Mouse (Mus musculus): ENCODE data around the gene 2810021J22Rik. TPM values are rescaled to one million over a fixed set of nuclear protein-coding genes. Genes with fewer than 3 reads are reported as not detected.
"Not testable (repeated sequence)": the region's sequence is repeated elsewhere in the genome, so short reads cannot be mapped to it uniquely, and the experiment has no call there.

2810021J22Rik gene
- 0.32 TPM in 1 of 2 replicates, not detected in the other for polyA plus RNA-seq (2012; ENCODE audit: insufficient read depth, low replicate concordance)

DNA sequence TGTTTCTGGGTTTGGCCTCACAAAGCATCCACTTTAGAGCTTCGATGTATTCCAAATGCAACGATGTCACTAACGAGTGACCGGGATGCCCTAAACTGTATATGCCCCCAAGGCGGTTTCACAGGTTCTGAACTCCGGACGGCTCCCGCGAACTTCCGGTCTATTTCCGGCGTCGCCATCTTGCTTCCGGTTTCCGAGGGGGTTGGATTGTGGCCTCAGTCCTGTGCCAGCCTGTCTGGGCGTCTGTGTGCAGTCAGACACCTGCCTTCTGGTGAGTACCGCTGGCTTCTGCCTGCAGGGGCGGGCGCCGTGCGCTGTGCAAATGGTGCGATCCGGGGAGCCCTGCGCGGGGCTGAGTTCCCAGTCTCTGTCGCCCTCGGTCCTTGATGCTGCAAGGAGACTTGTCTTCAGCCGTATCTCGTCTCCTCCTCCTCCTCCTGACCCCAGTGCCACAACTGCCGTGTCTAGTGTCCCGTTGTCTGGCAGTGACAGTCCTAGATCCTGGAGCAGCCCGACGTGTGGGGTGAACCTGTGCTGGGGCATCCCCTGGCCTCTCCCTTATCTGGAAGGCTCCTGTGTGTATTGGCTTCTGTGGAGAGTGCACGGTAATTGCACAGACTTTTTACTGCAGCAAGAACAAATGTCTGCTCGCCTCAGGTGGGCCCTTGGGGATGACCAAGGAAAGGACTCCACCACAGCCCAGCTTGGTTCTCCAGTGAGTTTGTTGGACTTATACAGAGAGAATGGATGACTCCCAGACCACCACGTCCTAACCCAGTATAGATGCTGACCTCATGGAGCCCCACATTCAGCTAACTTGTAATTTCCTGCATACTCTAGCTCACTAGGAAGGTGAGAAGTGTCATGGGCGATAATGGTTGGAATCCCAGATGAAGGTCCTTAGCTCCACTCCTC, at the start of gene 2810021J22Rik:
Gene 2810021J22Rik, plus strand, starts transcription at position 178 of the 915 bp plus-strand sequence.
- Histone ChIP-seq H3K9me3 (peaks cover 8% of the 10 kb centered on the region; the same call in 1 of the 2 replicates), H3K4me1 (peaks cover 25% of the 10 kb centered on the region), H3K4me3 (replicated peaks) (peak within 1 kb of the TSS; percentile 94), H3K36me3 (replicated peaks; ENCODE audit: low read length) (peaks cover 27% of the 10 kb centered on the region), H3K27me3 (replicated peaks) (no peaks in the 10 kb centered on the region)
- TF ChIP-seq GATA1 (IDR thresholded peaks at IDR 0.05; ENCODE audit: borderline replicate concordance, low read length) (no peak), FLI1 (IDR thresholded peaks at IDR 0.05; ENCODE audit: low read length) (peak; percentile 94; the same call in 1 of the 2 replicates)

DNA sequence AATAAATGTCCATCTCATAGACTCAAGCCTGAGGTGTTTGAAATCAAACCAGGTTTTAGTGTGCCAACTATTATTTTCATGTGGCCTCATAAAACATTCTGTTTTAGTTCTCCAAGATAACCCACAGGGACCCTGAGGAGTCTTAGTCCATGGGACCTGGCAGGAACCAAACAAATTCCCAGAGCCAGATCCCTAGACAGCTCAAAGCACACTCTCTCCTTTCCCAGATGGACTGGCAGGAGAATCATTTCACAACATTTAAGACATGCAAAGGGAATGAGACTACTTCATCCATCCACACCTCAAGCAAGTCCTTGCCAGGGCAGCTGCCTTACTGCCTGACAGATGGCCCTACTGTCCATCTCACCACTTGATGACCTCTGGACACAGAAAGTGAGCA, 38.1 kb upstream of the 2810021J22Rik start, which contains the start of gene Olfr312:
Gene Olfr312, plus strand, starts transcription at position 301 of the 400 bp plus-strand sequence.
- not testable (repeated sequence) for H3K9me3 ChIP-seq; H3K36me3 ChIP-seq (replicated peaks; ENCODE audit: low read length); H3K27me3 ChIP-seq (replicated peaks); H3K4me1 ChIP-seq; H3K4me3 ChIP-seq (replicated peaks)

DNA sequence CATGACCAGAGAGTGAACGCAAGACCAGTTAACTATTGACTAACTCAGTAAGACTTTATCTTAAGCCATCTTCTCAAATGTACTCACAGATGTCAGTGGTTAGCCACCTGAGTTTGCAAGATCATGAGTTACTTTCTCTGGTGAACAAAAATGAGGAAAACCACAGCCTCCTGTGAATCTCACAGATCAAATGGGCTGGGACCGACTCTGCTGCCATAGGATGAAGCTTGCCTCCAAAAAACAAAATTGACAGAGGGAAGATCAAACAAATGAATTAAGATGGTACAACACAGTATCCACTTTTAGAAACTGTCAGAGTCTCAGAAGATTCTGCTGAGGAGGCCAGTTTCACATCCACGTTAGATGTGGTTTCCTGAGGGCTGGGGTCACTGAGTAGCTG, 37.3 kb upstream of the 2810021J22Rik start:
- Histone ChIP-seq H3K27me3 (replicated peaks) (peaks cover 7% of the 10 kb centered on the region), H3K4me1 (0 out of 2 replicates have a peak, but pooled peaks cover 6% of the 10 kb centered on the region), H3K4me3 (replicated peaks) (no peak overlapping the region), H3K9me3 (no peaks in the 10 kb centered on the region), H3K36me3 (replicated peaks; ENCODE audit: low read length) (no peaks in the 10 kb centered on the region)
- TF ChIP-seq GATA1 (IDR thresholded peaks at IDR 0.05; ENCODE audit: borderline replicate concordance, low read length): no peak
- TF ChIP-seq FLI1 (IDR thresholded peaks at IDR 0.05; ENCODE audit: low read length): no peak

DNA sequence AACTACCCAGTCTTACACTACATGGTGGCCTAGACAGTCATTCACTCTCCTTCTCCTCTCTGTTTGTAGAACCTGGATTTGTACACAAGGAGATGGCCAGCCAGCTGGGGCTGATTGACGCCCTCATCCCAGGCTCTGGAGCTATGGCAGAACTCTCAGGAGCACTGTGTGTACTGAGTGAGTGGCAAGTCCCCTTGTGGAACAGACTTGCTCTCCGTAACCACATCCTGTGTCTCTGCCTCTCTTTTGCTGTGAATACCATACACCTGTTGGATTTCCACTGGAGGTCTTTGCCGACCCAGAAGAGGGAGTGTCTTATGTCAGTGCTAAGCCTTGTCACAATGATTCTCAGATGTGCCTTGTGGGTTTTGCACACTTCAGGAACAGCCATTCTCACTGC, 34.5 kb upstream of the 2810021J22Rik start:
- H3K27me3 ChIP-seq (replicated peaks); H3K4me1 ChIP-seq; H3K36me3 ChIP-seq (replicated peaks; ENCODE audit: low read length); H3K9me3 ChIP-seq; H3K4me3 ChIP-seq (replicated peaks): not testable (repeated sequence)

DNA sequence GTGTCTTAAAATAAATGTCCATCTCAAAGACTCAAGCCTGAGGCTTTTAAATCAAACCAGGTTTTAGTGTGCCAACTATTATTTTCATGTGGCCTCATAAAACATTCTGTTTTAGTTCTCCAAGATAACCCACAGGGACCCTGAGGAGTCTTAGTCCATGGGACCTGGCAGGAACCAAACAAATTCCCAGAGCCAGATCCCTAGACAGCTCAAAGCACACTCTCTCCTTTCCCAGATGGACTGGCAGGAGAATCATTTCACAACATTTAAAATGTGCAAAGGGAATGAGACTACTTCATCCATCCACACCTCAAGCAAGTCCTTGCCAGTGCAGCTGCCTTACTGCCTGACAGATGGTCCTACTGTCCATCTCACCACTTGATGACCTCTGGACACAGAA, 28.1 kb upstream of the 2810021J22Rik start, which contains the start of gene Olfr311:
Gene Olfr311, plus strand, starts transcription at position 301 of the 400 bp plus-strand sequence.
- not testable (repeated sequence) for H3K4me3 ChIP-seq (replicated peaks); H3K4me1 ChIP-seq; H3K9me3 ChIP-seq; H3K27me3 ChIP-seq (replicated peaks); H3K36me3 ChIP-seq (replicated peaks; ENCODE audit: low read length)

DNA sequence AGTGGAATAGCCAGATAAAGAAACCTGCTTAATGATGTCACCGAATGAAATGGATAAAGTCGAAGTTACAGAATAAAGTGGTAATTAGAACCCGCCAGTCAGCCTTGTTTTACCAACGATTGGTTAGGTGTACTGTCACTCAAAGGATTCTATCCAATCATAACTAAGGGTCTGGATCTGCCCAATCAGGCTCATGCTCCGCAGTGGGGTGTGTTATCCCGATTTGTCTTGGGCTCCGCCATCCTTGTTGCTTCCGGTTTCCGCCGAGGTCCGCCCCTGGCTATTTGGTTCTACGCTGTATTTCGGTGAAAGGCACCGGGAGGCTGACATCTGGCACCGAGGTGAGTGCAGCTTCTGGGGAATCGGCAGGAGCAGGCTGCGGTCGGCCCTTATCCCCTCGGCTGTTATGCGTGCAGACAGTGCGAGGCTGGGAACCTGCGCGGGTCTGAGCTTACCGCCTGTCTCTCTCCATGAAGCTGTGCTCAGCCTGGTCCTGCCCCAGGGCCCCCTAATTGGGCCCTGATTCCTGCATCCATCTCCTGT, 20.0 kb upstream of the 2810021J22Rik start, which contains the start of gene Gm12258:
Gene Gm12258, plus strand, starts transcription at position 240 of the 543 bp plus-strand sequence.
- Histone ChIP-seq H3K4me1 (peaks cover 16% of the 10 kb centered on the region), H3K36me3 (replicated peaks; ENCODE audit: low read length) (peaks cover 34% of the 10 kb centered on the region), H3K27me3 (replicated peaks) (no peaks in the 10 kb centered on the region), H3K4me3 (replicated peaks) (peak within 1 kb of the TSS; percentile 92), H3K9me3 (peaks cover 8% of the 10 kb centered on the region)
- no peak for TF ChIP-seq FLI1 (IDR thresholded peaks at IDR 0.05; ENCODE audit: low read length)
- no peak for TF ChIP-seq GATA1 (IDR thresholded peaks at IDR 0.05; ENCODE audit: borderline replicate concordance, low read length)

DNA sequence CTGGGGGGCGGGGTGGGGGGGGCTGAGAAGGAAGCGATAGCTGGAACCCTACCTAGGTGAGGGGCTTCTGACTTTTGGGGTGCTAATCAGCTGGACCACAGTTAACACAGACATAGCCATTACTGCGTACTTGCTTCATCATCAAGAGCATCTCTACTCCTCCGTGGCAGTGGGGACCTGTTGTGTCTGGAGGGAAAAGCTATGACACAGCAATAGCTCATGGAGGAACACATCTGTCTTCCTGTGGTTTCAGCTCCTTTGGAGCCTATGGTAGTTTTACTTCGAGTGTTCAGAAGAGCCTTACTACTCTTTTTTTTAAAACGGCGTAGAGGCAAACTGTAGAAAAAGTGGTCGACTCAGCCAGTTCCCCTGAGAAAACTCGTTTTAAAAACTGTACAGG, 19.4 kb upstream of the 2810021J22Rik start:
- H3K36me3 ChIP-seq (replicated peaks; ENCODE audit: low read length): peaks cover 40% of the 10 kb centered on the region
- TF ChIP-seq FLI1 (IDR thresholded peaks at IDR 0.05; ENCODE audit: low read length) (no peak), GATA1 (IDR thresholded peaks at IDR 0.05; ENCODE audit: borderline replicate concordance, low read length) (no peak)
- H3K9me3 ChIP-seq: peaks cover 8% of the 10 kb centered on the region
- H3K4me1 ChIP-seq: peaks cover 16% of the 10 kb centered on the region
- peak overlapping the region; percentile 92 for H3K4me3 ChIP-seq (replicated peaks)
- no peaks in the 10 kb centered on the region for H3K27me3 ChIP-seq (replicated peaks)

DNA sequence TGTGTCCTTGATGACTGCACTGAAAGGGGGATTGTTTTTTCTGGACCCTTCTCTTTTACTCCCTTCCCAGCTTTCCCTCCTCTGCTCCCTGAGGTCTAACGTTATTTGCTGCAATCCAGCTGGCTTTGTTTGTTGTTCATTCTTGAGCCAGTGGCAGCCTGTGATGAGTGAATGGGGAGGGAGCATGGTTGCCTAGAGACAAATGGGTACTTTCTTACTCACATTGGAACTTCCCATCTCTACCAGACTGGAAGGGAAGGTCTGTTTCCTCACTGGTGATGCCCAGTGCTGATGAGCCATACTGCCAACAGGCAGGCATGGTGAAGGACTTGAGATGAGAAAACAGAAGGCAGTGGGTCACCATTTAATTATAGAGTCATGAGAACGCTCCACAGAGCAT, 17.3 kb upstream of the 2810021J22Rik start:
- Histone ChIP-seq H3K36me3 (replicated peaks; ENCODE audit: low read length) (peaks cover 58% of the 10 kb centered on the region), H3K9me3 (peaks cover 8% of the 10 kb centered on the region), H3K27me3 (replicated peaks) (no peaks in the 10 kb centered on the region), H3K4me3 (replicated peaks) (no peak overlapping the region), H3K4me1 (peaks cover 16% of the 10 kb centered on the region)
- TF ChIP-seq GATA1 (IDR thresholded peaks at IDR 0.05; ENCODE audit: borderline replicate concordance, low read length) (no peak), FLI1 (IDR thresholded peaks at IDR 0.05; ENCODE audit: low read length) (no peak)

DNA sequence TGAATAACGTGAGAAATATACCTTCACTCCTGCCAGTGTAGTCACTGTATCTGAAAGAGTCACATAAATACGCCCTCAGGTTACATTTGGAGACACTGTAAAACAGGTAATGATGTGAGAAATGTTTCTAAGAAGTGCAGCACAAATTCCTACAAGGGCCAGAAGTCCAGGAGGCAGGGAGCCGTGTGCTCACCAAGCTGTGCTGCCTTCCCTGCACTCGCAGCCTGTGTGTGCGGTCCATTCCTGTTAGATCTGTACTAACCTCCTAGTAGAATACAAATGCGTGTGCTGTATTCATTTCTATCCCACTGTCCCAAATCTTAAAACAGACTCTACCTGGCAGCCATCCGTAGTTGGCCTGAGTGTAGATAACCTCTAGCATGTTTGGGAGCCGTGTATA, 6.3 kb upstream of the 2810021J22Rik start:
- no peak for TF ChIP-seq GATA1 (IDR thresholded peaks at IDR 0.05; ENCODE audit: borderline replicate concordance, low read length)
- TF ChIP-seq FLI1 (IDR thresholded peaks at IDR 0.05; ENCODE audit: low read length): no peak
- Histone ChIP-seq H3K36me3 (replicated peaks; ENCODE audit: low read length) (peaks cover 59% of the 10 kb centered on the region), H3K27me3 (replicated peaks) (no peaks in the 10 kb centered on the region), H3K9me3 (peaks cover 44% of the 10 kb centered on the region), H3K4me1 (no peaks in the 10 kb centered on the region), H3K4me3 (replicated peaks) (no peak overlapping the region)

DNA sequence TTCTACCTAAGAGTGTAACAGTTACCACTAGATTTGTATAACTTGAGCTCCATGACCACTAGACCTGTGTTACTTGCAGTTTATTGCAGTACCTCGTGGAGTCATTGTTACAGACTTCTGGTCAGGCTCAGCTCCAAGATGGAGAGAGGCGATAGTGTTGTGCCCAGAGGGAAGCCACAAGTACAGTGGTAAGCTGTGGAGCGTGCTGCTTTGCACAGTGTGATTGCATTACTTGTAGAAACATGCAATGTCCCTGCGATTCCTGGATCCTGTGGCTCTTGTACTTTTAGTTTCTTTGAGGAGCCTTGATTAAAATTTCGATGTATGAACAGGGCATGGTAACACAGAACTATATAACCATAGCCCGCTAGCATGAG, 926 bp downstream of the 2810021J22Rik start:
- Histone ChIP-seq H3K9me3 (peaks cover 8% of the 10 kb centered on the region; the same call in 1 of the 2 replicates), H3K4me3 (replicated peaks) (peak overlapping the region; percentile 94), H3K27me3 (replicated peaks) (no peaks in the 10 kb centered on the region), H3K4me1 (peaks cover 25% of the 10 kb centered on the region), H3K36me3 (replicated peaks; ENCODE audit: low read length) (peaks cover 27% of the 10 kb centered on the region)
- no peak for TF ChIP-seq GATA1 (IDR thresholded peaks at IDR 0.05; ENCODE audit: borderline replicate concordance, low read length)
